ENCODE assay signal across 8 mouse cellular contexts in genomic region chr7:16309318-16310019, GRCm38 (mm10). TPM values are rescaled to one million over a fixed set of nuclear protein-coding genes. Genes with fewer than 3 reads are reported as not detected.
DNase-seq lines count a peak whose midpoint lies in the region; ATAC-seq lines count a peak whose summit lies in the region.

No protein-coding gene starts in this region.

- peak overlapping the region; percentile 71 for H3K9ac ChIP-seq in forebrain, embryonic 13.5 days
- peak overlapping the region; percentile 51 for H3K9ac ChIP-seq in lung, embryonic 15.5 days

- peak; percentile 83 for DNase-seq in ES-CJ7 (ENCODE audit: low read depth, low spot score)
- peak; percentile 91 to 94 for DNase-seq in heart, postnatal 10 days
- DNase-seq in kidney, postnatal 4 days = peak; percentile 92 to 95
- peak; percentile 90 for DNase-seq in thymus, postnatal 0 days (ENCODE audit: low spot score)

- no peaks in the 10 kb centered on the region for H3K36me3 ChIP-seq in forebrain, embryonic 13.5 days (ENCODE audit: poor library complexity, severe bottlenecking)
- no peaks in the 10 kb centered on the region for H3K36me3 ChIP-seq in lung, embryonic 15.5 days

- H3K27ac ChIP-seq in forebrain, embryonic 13.5 days = no peak overlapping the region
- peak overlapping the region; percentile 48 for H3K27ac ChIP-seq in lung, embryonic 15.5 days

- H3K4me3 ChIP-seq in forebrain, embryonic 13.5 days = peak overlapping the region; percentile 70
- peak overlapping the region; percentile 64 for H3K4me3 ChIP-seq in lung, embryonic 15.5 days

- H3K4me2 ChIP-seq in forebrain, embryonic 13.5 days = peak overlapping the region; percentile 97
- H3K4me2 ChIP-seq in lung, embryonic 15.5 days = peak overlapping the region; percentile 99

- ATAC-seq in cerebellum, adult (ENCODE audit: insufficient number of reproducible peaks, low FRiP score, low TSS enrichment) = 0 out of 2 replicates have a peak, but pooled peaks have one; percentile 9
- peak; percentile 39 for ATAC-seq in forebrain, embryonic 13.5 days
- ATAC-seq in lung, embryonic 15.5 days (ENCODE audit: borderline replicate concordance, extremely low read depth, low FRiP score, low TSS enrichment) = peak; percentile 44; the same call in 1 of the 2 replicates
- ATAC-seq in neutrophil, adult 5-6 weeks (ENCODE audit: extremely low read depth, insufficient number of reproducible peaks, low FRiP score, poor library complexity, severe bottlenecking) = peak; percentile 10

- H3K4me1 ChIP-seq in forebrain, embryonic 13.5 days = peaks cover 54% of the 10 kb centered on the region
- peaks cover 56% of the 10 kb centered on the region for H3K4me1 ChIP-seq in lung, embryonic 15.5 days

- peaks cover 23% of the 10 kb centered on the region for H3K27me3 ChIP-seq in forebrain, embryonic 13.5 days
- peaks cover 12% of the 10 kb centered on the region for H3K27me3 ChIP-seq in lung, embryonic 15.5 days

- WGBS in forebrain, embryonic 13.5 days = under 1% methylated on average over 51 of the region's 61 CpGs
- whole genome bisulfite sequencing in lung, embryonic 15.5 days = under 1% methylated on average over 59 of the region's 61 CpGs

- intact Hi-C loops in heart, postnatal 10 days (cut with DNase I) = no loop called here

- H3K9me3 ChIP-seq in forebrain, embryonic 13.5 days (replicated peaks) = no peaks in the 10 kb centered on the region
- H3K9me3 ChIP-seq in lung, embryonic 15.5 days = no peaks in the 10 kb centered on the region

RNA-seq across cellular contexts. Expression of gene Bbc3, which starts 1.3 kb away (rescaled TPM):
- polyA plus RNA-seq in forebrain, embryonic 13.5 days (2015; fragmentation: Nextera tagmentation; extraction: Ambion mirVana) = 10.0 and 12.2 TPM in 2 replicates
- total RNA-seq in heart, postnatal 10 days (2021) = 1 to 10 TPM; 9.5 to 9.8 TPM
- polyA plus RNA-seq in lung, embryonic 15.5 days (2015; fragmentation: Nextera tagmentation; extraction: Ambion mirVana) = 10.3 and 12.0 TPM in 2 replicates
- 7.0 and 7.7 TPM in 2 replicates for total RNA-seq in neutrophil, adult 5-6 weeks (2017)
- polyA plus RNA-seq in thymus, postnatal 0 days (2015; fragmentation: Nextera tagmentation; extraction: Ambion mirVana) = 8.0 and 9.2 TPM in 2 replicates

RNA-seq across cellular contexts. Expression of gene Ccdc9, which starts 22.9 kb away (rescaled TPM):
- 25.2 and 32.2 TPM in 2 replicates for polyA plus RNA-seq in forebrain, embryonic 13.5 days (2015; fragmentation: Nextera tagmentation; extraction: Ambion mirVana)
- 10 to 100 TPM; 38.2 to 39.1 TPM for total RNA-seq in heart, postnatal 10 days (2021)
- 22.4 and 23.0 TPM in 2 replicates for polyA plus RNA-seq in lung, embryonic 15.5 days (2015; fragmentation: Nextera tagmentation; extraction: Ambion mirVana)
- 143 and 164 TPM in 2 replicates for total RNA-seq in neutrophil, adult 5-6 weeks (2017)
- polyA plus RNA-seq in thymus, postnatal 0 days (2015; fragmentation: Nextera tagmentation; extraction: Ambion mirVana) = 15.9 and 21.9 TPM in 2 replicates

RNA-seq across cellular contexts. Expression of gene Inafm1, which starts 36.1 kb away (rescaled TPM):
- polyA plus RNA-seq in forebrain, embryonic 13.5 days (2015; fragmentation: Nextera tagmentation; extraction: Ambion mirVana) = 14.0 and 15.5 TPM in 2 replicates
- total RNA-seq in heart, postnatal 10 days (2021) = 10 to 100 TPM; 15.6 to 15.7 TPM
- polyA plus RNA-seq in lung, embryonic 15.5 days (2015; fragmentation: Nextera tagmentation; extraction: Ambion mirVana) = 14.7 and 16.4 TPM in 2 replicates
- 10.1 and 13.2 TPM in 2 replicates for total RNA-seq in neutrophil, adult 5-6 weeks (2017)
- 6.2 and 7.6 TPM in 2 replicates for polyA plus RNA-seq in thymus, postnatal 0 days (2015; fragmentation: Nextera tagmentation; extraction: Ambion mirVana)

RNA-seq across cellular contexts. Expression of gene C5ar1, which starts 50.1 kb away (rescaled TPM):
- polyA plus RNA-seq in forebrain, embryonic 13.5 days (2015; fragmentation: Nextera tagmentation; extraction: Ambion mirVana) = 0.57 and 1.2 TPM in 2 replicates
- 1 to 10 TPM; 4.6 to 4.8 TPM for total RNA-seq in heart, postnatal 10 days (2021)
- 2.5 and 2.7 TPM in 2 replicates for polyA plus RNA-seq in lung, embryonic 15.5 days (2015; fragmentation: Nextera tagmentation; extraction: Ambion mirVana)
- total RNA-seq in neutrophil, adult 5-6 weeks (2017) = 119 and 133 TPM in 2 replicates
- polyA plus RNA-seq in thymus, postnatal 0 days (2015; fragmentation: Nextera tagmentation; extraction: Ambion mirVana) = 1.1 and 1.2 TPM in 2 replicates
